Mouse (Mus musculus) MEL (cell line): Measurements from ENCODE around the gene Ptgir. TPM values are rescaled to one million over a fixed set of nuclear protein-coding genes. Genes with fewer than 3 reads are reported as not detected.

Experiments used
- DNase-seq: peaks from one replicate; pipeline ENCODE4 v3.0.0; 2011; ENCODE audit warnings: low read depth, low spot score
- H3K27ac ChIP-seq: 2 replicates; pipeline ENCODE4 v1.5.1; 2012; ENCODE audit warnings: low read depth, mild to moderate bottlenecking, control low read depth, low read length, moderate library complexity; ENCODE audit not compliant: control insufficient read depth
- H3K27me3 ChIP-seq, 2 experiments: fragments of 150-350 bp in 1 of 2; sonication (generic) in 1 of 2; 2 replicates each; pipeline ENCODE4 v1.6.1; 2012; ENCODE audit warnings: low read length in 2 of 2, mild to moderate bottlenecking in 2 of 2, improper control_type of control experiment in 1 of 2, moderate library complexity in 1 of 2; ENCODE audit not compliant: insufficient read depth in 2 of 2, control insufficient read depth in 1 of 2
- H3K36me3 ChIP-seq, 2 experiments: 2 replicates each; pipeline ENCODE4 v1.6.1; 2012 to 2014; ENCODE audit warnings: low read length in 2 of 2, improper control_type of control experiment in 1 of 2, inconsistent platforms in 1 of 2, mild to moderate bottlenecking in 1 of 2; ENCODE audit not compliant: insufficient read depth in 2 of 2, control insufficient read depth in 1 of 2
- H3K4me1 ChIP-seq, 2 experiments: fragments of 150-350 bp in 1 of 2; sonication (generic) in 1 of 2; 2 replicates each; pipeline ENCODE4 v1.6.1; 2012; ENCODE audit warnings: low read length in 2 of 2, improper control_type of control experiment in 1 of 2, mild to moderate bottlenecking in 1 of 2; ENCODE audit not compliant: insufficient read depth in 2 of 2, control insufficient read depth in 1 of 2
- H3K4me3 ChIP-seq, 2 experiments: fragments of 150-350 bp in 1 of 2; sonication (generic) in 1 of 2; 2 replicates each; pipeline ENCODE4 v1.5.1; 2012; ENCODE audit warnings: low read depth in 2 of 2, low read length in 2 of 2, mild to moderate bottlenecking in 2 of 2, moderate library complexity in 2 of 2, control low read depth in 1 of 2, improper control_type of control experiment in 1 of 2; ENCODE audit not compliant: control insufficient read depth in 1 of 2, insufficient read depth in 1 of 2
- H3K79me2 ChIP-seq: 2 replicates; pipeline ENCODE4 v1.6.1; 2012; ENCODE audit warnings: mild to moderate bottlenecking, low read length, moderate library complexity; ENCODE audit not compliant: control insufficient read depth, poor library complexity, insufficient read depth
- H3K9ac ChIP-seq: 2 replicates; pipeline ENCODE4 v1.6.1; 2012; ENCODE audit warnings: low read depth, mild to moderate bottlenecking, control low read depth, low read length, moderate library complexity; ENCODE audit not compliant: control insufficient read depth, poor library complexity, severe bottlenecking
- H3K9me3 ChIP-seq: fragments of 150-350 bp; sonication (generic); replicated peaks from 2 replicates; pipeline ENCODE4 v1.6.1; 2012; ENCODE audit warnings: mild to moderate bottlenecking, low read length, improper control_type of control experiment, moderate library complexity; ENCODE audit not compliant: insufficient read depth
- E2F4 ChIP-seq: IDR thresholded peaks from 2 replicates; pipeline ENCODE4 v1.6.1; 2011; ENCODE audit warnings: low read depth, low read length, improper control_type of control experiment, borderline replicate concordance
- ELF1 ChIP-seq: IDR thresholded peaks from 2 replicates; pipeline ENCODE4 v1.6.1; 2014; ENCODE audit warnings: low read depth, mild to moderate bottlenecking, inconsistent platforms, low read length, improper control_type of control experiment, moderate library complexity
- EP300 ChIP-seq, 2 experiments: IDR thresholded peaks; 2 replicates each; pipeline ENCODE4 v1.6.1; 2011; ENCODE audit warnings: improper control_type of control experiment in 2 of 2, low read length in 2 of 2, low read depth in 1 of 2, mild to moderate bottlenecking in 1 of 2
- GATA1 ChIP-seq: IDR thresholded peaks from 2 replicates; pipeline ENCODE4 v1.6.1; 2011; ENCODE audit warnings: low read depth, low read length, improper control_type of control experiment
- HCFC1 ChIP-seq: IDR thresholded peaks from 2 replicates; pipeline ENCODE4 v1.6.1; 2012; ENCODE audit warnings: low read depth, mild to moderate bottlenecking, inconsistent platforms, low read length, improper control_type of control experiment, moderate library complexity
- MAX ChIP-seq: IDR thresholded peaks from 2 replicates; pipeline ENCODE4 v1.6.1; 2011; ENCODE audit warnings: low read length, improper control_type of control experiment
- NELFE ChIP-seq: IDR thresholded peaks from 2 replicates; pipeline ENCODE4 v1.6.1; 2011; ENCODE audit warnings: low read depth, low read length, improper control_type of control experiment
- POLR2AphosphoS2 ChIP-seq: IDR thresholded peaks from 2 replicates; pipeline ENCODE4 v1.6.1; 2011; ENCODE audit warnings: low read length, improper control_type of control experiment
- SMC3 ChIP-seq: IDR thresholded peaks from 2 replicates; pipeline ENCODE4 v1.6.1; 2011; ENCODE audit warnings: low read depth, low read length, improper control_type of control experiment
- TBP ChIP-seq: IDR thresholded peaks from 2 replicates; pipeline ENCODE4 v1.8.0; 2011; ENCODE audit warnings: low read depth, low read length, improper control_type of control experiment
- USF1 ChIP-seq: IDR thresholded peaks from 2 replicates; pipeline ENCODE4 v1.6.1; 2014; ENCODE audit warnings: low read depth, mild to moderate bottlenecking, inconsistent platforms, low read length, improper control_type of control experiment, moderate library complexity
- USF2 ChIP-seq, 2 experiments: IDR thresholded peaks; 2 replicates each; pipeline ENCODE4 v1.6.1; 2011 to 2012; ENCODE audit warnings: improper control_type of control experiment in 2 of 2, low read length in 2 of 2, borderline replicate concordance in 1 of 2, inconsistent platforms in 1 of 2, low read depth in 1 of 2, mild to moderate bottlenecking in 1 of 2; ENCODE audit not compliant: insufficient read depth in 1 of 2
- ZC3H11A ChIP-seq: IDR thresholded peaks from 2 replicates; pipeline ENCODE4 v1.6.1; 2012; ENCODE audit warnings: low read depth, mild to moderate bottlenecking, inconsistent platforms, low read length, improper control_type of control experiment
- ZMIZ1 ChIP-seq: IDR thresholded peaks from 2 replicates; pipeline ENCODE4 v1.6.1; 2012; ENCODE audit warnings: low read depth, mild to moderate bottlenecking, inconsistent platforms, low read length, improper control_type of control experiment, moderate library complexity
- polyA plus RNA-seq, 2 experiments: library from polyadenylated mRNA; stranded (reverse) in 1 of 2; unstranded in 1 of 2; fragments of >175 nt in 1 of 2; fragments of >200 nt in 1 of 2; gene quantifications; 2 replicates each; pipeline versions ENCODE4 v1.2.1 to v1.2.4; 2012; ENCODE audit warnings: low replicate concordance in 2 of 2, low read depth in 1 of 2; ENCODE audit not compliant: insufficient read length in 2 of 2, insufficient read depth in 1 of 2, missing spikeins in 1 of 2
- total RNA-seq: library from RNA; depleted of rRNA; stranded (reverse); fragments of 300-350 nt; gene quantifications from 2 replicates; pipeline ENCODE4 v1.2.3, GENCODE M21; 2012

The Ptgir gene
- total and polyA plus RNA-seq, 3 experiments: 22.8 to 23.7 TPM; not detected in 1

DNA sequence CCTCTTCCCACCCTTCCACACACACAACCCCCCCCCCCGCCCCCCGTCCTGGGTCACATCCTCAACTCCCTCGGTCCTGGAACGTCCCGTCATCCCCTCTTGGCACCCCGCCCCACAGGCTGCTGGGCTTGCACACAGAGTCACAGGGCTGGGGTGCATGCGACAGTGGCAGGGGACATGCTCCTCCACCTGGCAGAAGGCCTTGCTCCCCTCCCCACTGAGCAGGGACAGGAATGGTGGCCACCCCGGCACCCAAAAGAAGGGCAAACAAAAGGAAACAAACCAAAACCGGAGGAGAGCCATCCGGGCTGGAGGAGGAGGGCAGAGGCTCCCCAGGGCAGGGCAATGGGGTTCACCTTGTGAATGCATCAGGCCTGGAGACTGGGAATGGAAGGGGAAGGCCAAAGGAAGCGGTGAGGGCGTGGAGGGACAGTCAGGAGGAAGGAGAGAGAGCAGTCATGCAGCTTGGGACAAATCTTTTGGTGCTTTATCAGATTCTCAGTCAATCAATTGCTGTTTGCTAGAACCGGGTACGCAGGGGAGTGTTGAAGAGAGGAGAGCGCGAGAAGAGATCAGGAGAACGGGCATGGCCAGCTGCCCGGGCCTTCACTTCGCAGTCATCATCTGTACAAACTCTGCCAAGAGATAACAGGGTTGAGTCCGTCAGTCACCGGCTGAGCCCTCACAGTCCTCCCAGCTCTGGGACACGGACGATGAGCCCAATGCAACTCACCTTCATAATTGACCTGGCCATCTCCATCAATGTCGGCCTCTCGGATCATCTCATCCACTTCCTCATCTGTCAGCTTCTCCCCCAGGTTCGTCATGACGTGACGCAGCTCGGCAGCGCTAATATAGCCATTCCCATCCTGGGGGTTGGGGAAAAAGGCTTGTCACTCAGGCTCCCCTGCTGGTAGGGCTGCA, 10.3 kb downstream of the Ptgir start:
- H3K9ac ChIP-seq: no peak overlapping the region
- no peak overlapping the region for H3K27ac ChIP-seq
- no peaks in the 10 kb centered on the region for H3K9me3 ChIP-seq
- peaks cover 0 to 1% of the 10 kb centered on the region in 2 experiments; a peak in 2 of 4 replicates for H3K36me3 ChIP-seq
- peaks cover 22% of the 10 kb centered on the region for H3K79me2 ChIP-seq
- H3K4me1 ChIP-seq: peaks cover 0 to 11% of the 10 kb centered on the region in 2 experiments; a peak in 2 of 4 replicates
- H3K27me3 ChIP-seq: no peaks in the 10 kb centered on the region
- TF ChIP-seq GATA1: no peak
- no peak for TF ChIP-seq NELFE
- no peak for TF ChIP-seq HCFC1
- TF ChIP-seq USF2 (IDR thresholded peaks at IDR 0.05; ENCODE audit: borderline replicate concordance in 1 of 2, insufficient read depth in 1 of 2, low read depth in 1 of 2, low read length in 2 of 2): no peak
- no peak for TF ChIP-seq USF1
- no peak for TF ChIP-seq ELF1
- TF ChIP-seq MAX: no peak
- TF ChIP-seq ZC3H11A: no peak
- TF ChIP-seq POLR2AphosphoS2: no peak
- TF ChIP-seq EP300 (IDR thresholded peaks at IDR 0.05; ENCODE audit: low read depth in 1 of 2, low read length in 2 of 2): no peak
- no peak for TF ChIP-seq SMC3
- no peak for TF ChIP-seq E2F4
- no peak for TF ChIP-seq TBP
- DNase-seq: no peak
- H3K4me3 ChIP-seq: no peak overlapping the region

DNA sequence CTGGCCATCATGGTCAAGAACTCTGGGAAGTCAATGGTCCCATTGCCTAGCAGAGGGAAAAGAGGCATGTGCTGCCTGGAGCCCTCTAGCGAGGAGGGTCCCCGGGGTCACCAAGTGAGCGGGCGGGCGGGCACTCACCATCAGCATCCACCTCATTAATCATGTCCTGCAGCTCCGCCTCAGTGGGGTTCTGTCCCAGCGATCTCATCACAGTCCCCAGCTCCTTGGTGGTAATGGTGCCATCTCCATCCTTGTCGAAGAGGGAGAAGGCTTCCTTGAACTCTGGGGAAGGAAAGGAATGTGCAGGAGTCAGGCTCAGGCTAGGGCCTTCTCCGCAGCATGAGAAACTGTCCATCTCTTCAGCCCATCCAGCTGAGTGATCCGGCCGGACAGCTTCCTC, 11.2 kb downstream of the Ptgir start:
- Histone ChIP-seq H3K79me2 (peaks cover 30% of the 10 kb centered on the region), H3K4me1 (peaks cover 0 to 17% of the 10 kb centered on the region in 2 experiments; a peak in 3 of 4 replicates), H3K27me3 (no peaks in the 10 kb centered on the region), H3K9ac (no peak overlapping the region), H3K27ac (no peak overlapping the region), H3K9me3 (no peaks in the 10 kb centered on the region), H3K36me3 (peaks cover 0 to 10% of the 10 kb centered on the region in 2 experiments; a peak in 2 of 4 replicates), H3K4me3 (no peak overlapping the region)
- TF ChIP-seq GATA1 (no peak), ZMIZ1 (no peak)
- no peak for DNase-seq
